Mouse (Mus musculus) mouse embryonic stem cell (cell line): ENCODE measurements around the gene Klhdc8b.

Experiments used
- in situ Hi-C, 2 experiments: fragments of 300-500 bp; cut with MboI; formaldehyde crosslinking; loops; 1 replicate in 1 of 2; 3 replicates in 1 of 2; pipeline ENCODE4 v1.14.3; 2019 to 2020; ENCODE audit warnings: low sequenced_read_pairs in 2 of 2, low pct_unique_long_range_greater_than_20kb in 1 of 2, mixed read lengths in 1 of 2; ENCODE audit not compliant: unreplicated experiment in 1 of 2

Gene Klhdc8b

GRCm38 (mm10) chr9:108409535-108409934, 51.8 kb downstream of the Klhdc8b start:
- in situ Hi-C loops, result no loop called here

GRCm38 (mm10) chr9:108404451-108404850, 56.9 kb downstream of the Klhdc8b start:
- in situ Hi-C loops, result no loop called here

DNA sequence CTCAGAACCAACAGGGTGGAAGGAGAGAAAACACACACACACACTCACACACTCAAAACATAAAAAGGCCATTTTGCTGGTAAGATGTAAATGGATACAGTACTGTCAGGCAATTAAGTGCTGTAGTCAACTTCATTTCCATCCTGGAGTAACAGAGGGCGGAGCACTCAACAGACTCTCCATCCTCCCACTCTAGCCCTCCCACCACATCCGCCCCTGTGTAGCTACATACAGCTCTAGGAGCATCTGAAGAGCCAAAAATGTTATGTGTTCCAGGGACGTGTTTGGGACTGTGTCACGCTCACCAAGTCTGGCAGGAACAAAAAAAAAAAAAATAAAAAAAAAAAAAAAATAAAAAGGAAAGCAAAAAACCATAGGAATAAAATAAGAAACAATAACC, 58.3 kb downstream of the Klhdc8b start:
- in situ Hi-C loops, result no loop called here

DNA sequence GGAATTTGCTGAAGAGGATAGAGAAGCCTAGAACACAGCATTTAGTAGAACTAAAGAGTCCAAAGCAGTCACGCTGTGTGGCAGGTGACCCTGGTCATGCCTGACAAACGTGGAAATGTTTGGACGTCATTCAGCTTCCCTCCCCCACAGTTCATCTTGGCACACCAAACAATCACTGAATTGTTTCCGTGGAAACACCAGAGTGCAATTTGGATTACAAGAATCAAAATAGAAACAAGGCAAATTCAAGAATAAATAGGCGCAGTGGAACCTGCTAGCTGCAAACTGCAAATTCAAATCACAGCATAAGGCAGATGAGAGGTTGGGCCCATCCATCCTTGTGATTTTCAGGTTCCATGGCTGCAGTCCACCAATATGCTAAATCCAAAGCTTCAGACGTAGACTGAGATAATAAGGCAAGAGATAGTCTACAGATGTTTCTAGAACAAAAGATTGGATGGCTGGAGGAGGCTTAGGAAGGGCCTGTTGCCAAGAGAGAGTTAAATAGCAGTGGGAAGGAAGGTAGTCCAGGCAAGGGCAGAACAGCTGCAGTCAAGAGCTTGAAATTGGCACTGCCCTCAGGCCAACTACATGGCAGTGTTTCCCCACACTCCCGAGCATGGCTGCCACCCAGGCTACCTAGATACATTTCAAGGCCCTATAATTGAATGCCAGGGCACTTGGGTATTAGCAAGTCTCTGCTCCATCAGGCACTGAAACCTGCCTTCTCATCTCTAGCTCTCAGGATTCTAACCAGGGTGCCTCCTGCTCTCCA, 60.0 kb downstream of the Klhdc8b start:
- in situ Hi-C loops, result no loop called here

DNA sequence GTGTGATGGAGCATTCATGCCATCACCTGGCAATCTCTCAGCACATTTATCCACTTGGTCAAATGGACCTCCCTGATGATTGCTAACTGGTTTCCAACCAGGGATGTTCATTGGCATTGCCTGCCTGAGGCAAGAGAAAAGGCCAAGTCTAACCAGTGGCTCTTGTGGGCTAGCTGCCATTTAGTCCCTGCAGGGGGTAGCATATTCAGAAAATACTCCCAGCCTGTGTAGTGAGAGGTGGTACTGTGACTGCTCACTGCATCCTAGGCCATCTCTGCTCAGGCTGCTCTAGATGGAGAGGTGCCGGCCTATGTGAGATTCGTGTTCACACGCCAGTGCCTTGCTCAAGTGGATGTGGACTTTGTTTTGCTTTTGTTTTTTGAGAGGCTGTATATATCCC, 63.1 kb downstream of the Klhdc8b start:
- in situ Hi-C loops, result no loop called here
